Mouse (Mus musculus) bone marrow macrophage, adult 2 months (primary cell): Measurements from ENCODE around the gene Adgrl2.

Experiments
- CTCF ChIP-seq: IDR thresholded peaks from 2 replicates; pipeline ENCODE4 v1.5.1; 2012; ENCODE audit warnings: low read depth, mild to moderate bottlenecking, low read length, moderate library complexity
- POLR2A ChIP-seq: IDR thresholded peaks from 2 replicates; pipeline ENCODE4 v1.6.1; 2012; ENCODE audit warnings: mild to moderate bottlenecking, low read depth, low read length, borderline replicate concordance

- TF ChIP-seq CTCF (no peak), POLR2A (no peak)
Observed at GRCm38 (mm10) chr3:148930913-148931312, 59.4 kb downstream of the Adgrl2 start.
